Mouse (Mus musculus) limb, embryonic 11.5 days (tissue): Measurements from ENCODE around the gene Ooep. TPM values are rescaled to one million over a fixed set of nuclear protein-coding genes. Genes with fewer than 3 reads are reported as not detected.
"Not testable (repeated sequence)": the region's sequence is repeated elsewhere in the genome, so short reads cannot be mapped to it uniquely, and the experiment has no call there.

Experiments
- ATAC-seq: fragments of 200-750 bp; cut with Nextera tagmentation; 2 replicates; pipeline ENCODE4 v1.8.0; 2017; ENCODE audit warnings: low read depth; ENCODE audit not compliant: insufficient number of reproducible peaks, low FRiP score, low TSS enrichment
- DNase-seq: peaks from one replicate; pipeline ENCODE4 v3.0.0-alpha.2; 2015; ENCODE audit warnings: low spot score
- H3K27ac ChIP-seq: fragments of 300-500 bp; sonication (generic); replicated peaks from 2 replicates; pipeline ENCODE4 v1.5.1; 2014; ENCODE audit warnings: low read depth, mild to moderate bottlenecking, low read length
- H3K27me3 ChIP-seq: fragments of 300-500 bp; sonication (generic); 2 replicates; pipeline ENCODE4 v1.6.1; 2014; ENCODE audit warnings: mild to moderate bottlenecking, low read length, mixed read lengths; ENCODE audit not compliant: control insufficient read depth, insufficient read depth
- H3K36me3 ChIP-seq: fragments of 300-500 bp; sonication (generic); 2 replicates; pipeline ENCODE4 v1.6.1; 2014; ENCODE audit warnings: mild to moderate bottlenecking, low read length, moderate library complexity, mixed read lengths; ENCODE audit not compliant: control insufficient read depth, insufficient read depth
- H3K4me1 ChIP-seq: fragments of 300-500 bp; sonication (generic); 2 replicates; pipeline ENCODE4 v1.6.1; 2014; ENCODE audit warnings: low read length, mixed read lengths; ENCODE audit not compliant: control insufficient read depth, insufficient read depth
- H3K4me2 ChIP-seq: fragments of 300-500 bp; sonication (generic); 2 replicates; pipeline ENCODE4 v1.6.1; 2014; ENCODE audit warnings: low read depth, mild to moderate bottlenecking, moderate library complexity; ENCODE audit not compliant: severe bottlenecking
- H3K4me3 ChIP-seq: fragments of 300-500 bp; sonication (generic); 2 replicates; pipeline ENCODE4 v1.5.1; 2014; ENCODE audit warnings: low read depth, low read length
- H3K9ac ChIP-seq: fragments of 300-500 bp; sonication (generic); 2 replicates; pipeline ENCODE4 v1.6.1; 2014; ENCODE audit warnings: mild to moderate bottlenecking, low read length
- H3K9me3 ChIP-seq: fragments of 300-500 bp; sonication (generic); 2 replicates; pipeline ENCODE4 v1.6.1; 2016; ENCODE audit warnings: low read length; ENCODE audit not compliant: control insufficient read depth
- WGBS: fragments of 180-500 bp; shearing (Covaris S2); extraction: QIAGEN DNeasy Blood & Tissue Kit; methylation state at CpG from one replicate; pipeline ENCODE4 v1.1.7; 2014; 5-methylcytosine and 5-hydroxymethylcytosine counted together
- polyA plus RNA-seq: library from polyadenylated mRNA; unstranded; fragments of >200 nt; fragmentation: Nextera tagmentation; extraction: Ambion mirVana; gene quantifications from 2 replicates; pipeline ENCODE4 v1.2.1, GENCODE M21; 2014

Ooep gene
- polyA plus RNA-seq, 1 experiment from 2014 or later = 1.5 TPM

DNA sequence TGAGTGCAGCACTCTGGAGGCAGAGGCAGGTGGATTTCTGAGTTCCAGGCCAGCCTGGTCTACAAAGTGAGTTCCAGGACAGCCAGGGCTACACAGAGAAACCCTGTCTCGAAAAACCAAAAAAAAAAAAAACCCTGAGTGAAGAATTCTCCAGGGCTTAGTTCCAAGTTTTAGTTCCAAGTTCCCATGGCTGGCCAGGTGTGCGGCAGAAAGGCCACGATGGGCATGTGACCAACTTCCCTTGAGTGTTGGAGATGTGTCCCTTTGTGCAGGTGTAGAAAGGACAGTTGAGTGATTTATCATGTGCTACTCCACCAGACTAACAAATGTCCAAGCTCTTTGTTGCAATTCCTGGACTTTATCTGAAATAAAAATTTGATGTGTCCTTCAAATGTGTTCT is 29.4 kb downstream of the Ooep start:
- not testable (repeated sequence) for H3K27ac ChIP-seq, H3K4me2 ChIP-seq, H3K36me3 ChIP-seq, H3K4me3 ChIP-seq, DNase-seq, H3K9me3 ChIP-seq, H3K27me3 ChIP-seq, H3K4me1 ChIP-seq, H3K9ac ChIP-seq, ATAC-seq
- WGBS = 83% methylated on average over 3 of the region's 3 CpGs

DNA sequence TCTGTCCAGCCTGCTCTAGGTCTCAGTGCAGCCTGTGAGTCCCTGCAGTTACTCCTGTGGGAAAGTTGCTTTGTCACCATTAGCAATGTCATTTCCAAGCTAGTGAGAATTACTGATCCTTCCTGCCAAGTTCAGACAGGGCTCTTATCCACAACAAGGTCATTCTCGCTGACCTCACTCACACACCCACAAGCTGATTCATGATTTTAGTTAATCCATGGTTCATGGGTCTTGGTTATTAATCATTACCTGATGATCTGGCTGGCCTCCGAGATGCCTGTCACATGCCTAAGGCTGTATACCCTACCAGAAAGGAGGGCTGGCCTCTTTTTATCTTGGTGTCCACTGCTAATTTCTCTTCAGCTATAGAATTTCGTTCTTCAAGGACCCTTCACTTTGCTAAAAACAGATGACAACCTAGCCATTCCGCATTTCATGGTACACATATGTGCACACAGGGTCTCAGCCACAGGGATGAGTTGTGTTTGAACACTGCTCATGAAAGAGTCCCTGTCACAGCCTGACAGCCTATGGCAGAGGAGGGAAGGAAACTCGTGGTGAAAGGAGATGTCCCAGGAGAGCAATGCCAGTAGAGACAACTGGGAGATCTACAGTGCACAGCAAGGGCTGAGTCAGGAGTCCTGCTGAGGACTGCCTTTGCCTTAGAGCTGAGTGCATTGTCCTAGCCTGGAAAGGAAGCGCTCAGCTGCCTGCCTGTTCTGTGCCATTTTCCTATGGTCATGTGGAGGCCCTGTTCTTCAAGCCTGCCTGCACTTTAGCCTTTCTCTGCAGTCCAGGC is 30.1 kb downstream of the Ooep start:
- H3K27me3 ChIP-seq, ATAC-seq, H3K9me3 ChIP-seq, H3K4me1 ChIP-seq, H3K4me3 ChIP-seq, H3K4me2 ChIP-seq, H3K9ac ChIP-seq, H3K36me3 ChIP-seq, DNase-seq, H3K27ac ChIP-seq: not testable (repeated sequence)
- 69% methylated on average over 6 of the region's 6 CpGs for WGBS

- no peak for ATAC-seq
- WGBS = 62% methylated on average over 3 of the region's 3 CpGs
- H3K9me3 ChIP-seq = no peaks in the 10 kb centered on the region
These were observed 31.5 kb downstream of the Ooep start for GRCm38 (mm10) chr9:78347004-78347403.

GRCm38 (mm10) chr9:78345235-78345634 is 33.3 kb downstream of the Ooep start:
- not testable (repeated sequence) for DNase-seq, H3K4me3 ChIP-seq, H3K9me3 ChIP-seq, H3K4me2 ChIP-seq, H3K27me3 ChIP-seq, H3K27ac ChIP-seq, H3K9ac ChIP-seq, H3K4me1 ChIP-seq, ATAC-seq, H3K36me3 ChIP-seq
- WGBS = 44% methylated on average over 3 of the region's 4 CpGs

More at GRCm38 (mm10) chr9:78347004-78347403, 31.5 kb downstream of the Ooep start:
- H3K36me3 ChIP-seq = no peaks in the 10 kb centered on the region
- no peak for DNase-seq
- H3K27ac ChIP-seq = no peak overlapping the region
- H3K4me3 ChIP-seq = no peak overlapping the region
- H3K9ac ChIP-seq = no peak overlapping the region
- H3K4me2 ChIP-seq = no peak overlapping the region
- no peaks in the 10 kb centered on the region for H3K27me3 ChIP-seq
- no peaks in the 10 kb centered on the region for H3K4me1 ChIP-seq

DNA sequence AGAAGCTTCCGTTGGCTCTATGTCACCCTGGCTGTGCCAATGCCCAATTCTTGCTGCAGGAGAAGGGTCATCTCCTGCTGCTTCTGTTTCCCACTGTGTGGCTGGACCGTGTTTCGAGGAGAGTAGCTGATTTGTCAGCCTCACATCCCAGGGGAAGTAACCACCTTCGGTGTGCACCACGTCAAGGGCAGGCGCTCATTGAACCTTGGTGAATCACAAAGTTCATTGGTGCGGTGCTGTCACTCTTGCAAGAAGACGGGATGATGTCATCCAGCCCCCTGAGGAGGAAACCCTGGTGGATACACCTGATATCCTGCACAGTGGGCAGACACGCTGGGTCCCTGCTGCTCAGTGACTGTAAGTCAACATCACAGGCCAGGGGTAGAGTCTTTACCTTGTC is 35.5 kb downstream of the Ooep start:
- H3K4me3 ChIP-seq, DNase-seq, H3K27ac ChIP-seq, H3K4me1 ChIP-seq, H3K36me3 ChIP-seq, H3K9me3 ChIP-seq, H3K9ac ChIP-seq, H3K27me3 ChIP-seq, ATAC-seq, H3K4me2 ChIP-seq: not testable (repeated sequence)
- WGBS = 92% methylated on average over 9 of the region's 9 CpGs

DNA sequence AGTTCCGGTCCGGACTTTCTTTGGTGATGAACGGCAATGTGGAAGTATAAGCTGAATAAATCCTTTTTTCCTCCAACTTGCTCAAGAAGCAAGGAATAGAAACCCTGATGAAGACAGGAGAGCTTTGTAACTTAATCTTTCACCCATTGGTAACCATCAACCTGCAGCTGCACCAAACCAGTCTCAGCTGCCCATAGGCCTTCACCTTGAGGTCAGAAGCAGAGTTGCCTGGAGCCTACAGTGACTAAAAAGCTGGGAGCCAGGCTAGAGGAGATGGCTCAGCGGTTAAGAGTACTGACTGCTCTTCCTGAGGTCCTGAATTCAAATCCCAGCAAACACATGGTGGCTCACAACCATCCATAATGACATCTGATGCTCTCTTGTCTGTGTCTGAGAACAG is 36.0 kb downstream of the Ooep start:
- 85% methylated on average over 4 of the region's 4 CpGs for WGBS
- H3K36me3 ChIP-seq, H3K4me2 ChIP-seq, H3K27ac ChIP-seq, ATAC-seq, H3K9ac ChIP-seq, H3K27me3 ChIP-seq, DNase-seq, H3K4me3 ChIP-seq, H3K9me3 ChIP-seq, H3K4me1 ChIP-seq: not testable (repeated sequence)

- WGBS = 17% methylated on average over 8 of the region's 8 CpGs
- ATAC-seq (0 out of 2 replicates have a peak, but pooled peaks have one; percentile 17), DNase-seq (peak; percentile 80)
- not testable (repeated sequence) for H3K27ac ChIP-seq, H3K9me3 ChIP-seq, H3K4me3 ChIP-seq, H3K9ac ChIP-seq, H3K4me1 ChIP-seq, H3K4me2 ChIP-seq, H3K27me3 ChIP-seq, H3K36me3 ChIP-seq
These were observed 38.2 kb downstream of the Ooep start for GRCm38 (mm10) chr9:78340324-78340723.

DNA sequence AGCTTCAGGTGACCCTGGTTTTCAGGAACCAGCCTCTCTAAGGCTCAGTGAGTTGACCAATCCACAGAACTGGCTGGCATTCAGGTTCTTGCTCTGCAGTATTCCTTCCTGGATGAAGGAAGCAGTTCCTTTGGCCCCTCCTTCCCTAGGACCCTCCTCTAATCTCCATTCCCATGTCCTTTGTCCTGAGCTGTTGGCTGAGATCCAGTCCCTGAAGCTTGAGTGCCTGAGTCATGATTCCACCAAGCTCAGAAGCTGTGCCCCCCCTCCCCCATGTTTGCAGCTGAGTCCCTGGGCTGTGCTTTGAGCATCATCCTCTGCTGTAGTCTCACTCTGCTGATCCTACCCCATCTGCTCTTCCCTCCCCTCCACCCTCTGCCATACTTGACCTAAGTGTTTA is 41.5 kb downstream of the Ooep start:
- H3K4me2 ChIP-seq, H3K9ac ChIP-seq, ATAC-seq, H3K27me3 ChIP-seq, H3K9me3 ChIP-seq, H3K27ac ChIP-seq, H3K4me3 ChIP-seq, H3K36me3 ChIP-seq, DNase-seq, H3K4me1 ChIP-seq: not testable (repeated sequence)

DNA sequence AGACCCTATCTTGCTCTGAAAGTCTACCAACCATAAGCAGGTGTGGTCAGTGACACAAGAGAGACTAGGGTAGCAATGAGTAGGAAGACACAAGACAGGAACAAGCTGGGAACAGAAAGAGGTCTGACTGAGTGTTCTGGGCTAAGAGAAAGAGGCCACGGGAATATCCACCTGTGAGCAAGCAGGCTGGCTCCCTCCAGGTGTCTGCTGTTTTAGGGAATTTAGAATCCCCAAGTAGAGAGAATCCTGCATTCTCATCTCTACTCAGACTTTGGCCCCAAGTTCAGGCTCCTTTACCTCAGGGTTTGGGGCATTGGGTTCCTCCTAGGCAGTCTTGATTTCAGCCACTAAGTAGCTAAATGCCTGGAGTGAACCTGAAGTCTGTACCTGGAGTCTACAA is 51.2 kb downstream of the Ooep start, which contains the start of gene Omt2b:
Gene Omt2b (plus strand): TSS at position 301 of the 400 bp plus-strand sequence.
- H3K36me3 ChIP-seq, H3K9me3 ChIP-seq, DNase-seq, H3K9ac ChIP-seq, H3K27ac ChIP-seq, H3K4me2 ChIP-seq, H3K4me1 ChIP-seq, ATAC-seq, H3K4me3 ChIP-seq, H3K27me3 ChIP-seq: not testable (repeated sequence)
- 91% methylated on average over 1 of the region's 1 CpGs for WGBS
